Mouse (Mus musculus) frontal cortex, postnatal 36 days (tissue): ENCODE data around the gene Kansl1l.

Source experiments
- DNase-seq, 2 experiments: peaks; one replicate each; pipeline ENCODE4 v3.0.0; 2022; ENCODE audit warnings: low spot score in 2 of 2

Gene Kansl1l

GRCm38 (mm10) chr1:66817453-66817839 lies at the start of gene Kansl1l:
Kansl1l (minus strand) TSS chr1:66817562.
- DNase-seq = peak; percentile 90 to 93

GRCm38 (mm10) chr1:66865633-66866032 lies 48.3 kb upstream of the Kansl1l start:
- no peak for DNase-seq

GRCm38 (mm10) chr1:66863741-66864495 lies 46.6 kb upstream of the Kansl1l start:
- no peak for DNase-seq

- DNase-seq = peak; percentile 50 to 60
These were observed 45.5 kb upstream of the Kansl1l start, which contains the start of gene Acadl for GRCm38 (mm10) chr1:66862712-66863511. Acadl (minus strand) TSS chr1:66863277.

GRCm38 (mm10) chr1:66861764-66862672 lies 44.7 kb upstream of the Kansl1l start:
- no peak for DNase-seq

- DNase-seq = no peak
These were observed 30.1 kb upstream of the Kansl1l start for GRCm38 (mm10) chr1:66847506-66847905.

- DNase-seq = no peak
These were observed 28.4 kb upstream of the Kansl1l start for GRCm38 (mm10) chr1:66845690-66846318.

GRCm38 (mm10) chr1:66841938-66842337 lies 24.6 kb upstream of the Kansl1l start:
- DNase-seq = no peak

- DNase-seq = no peak
These were observed 24.1 kb upstream of the Kansl1l start for GRCm38 (mm10) chr1:66841510-66841909.

GRCm38 (mm10) chr1:66839755-66840438 lies 22.5 kb upstream of the Kansl1l start:
- DNase-seq = no peak

GRCm38 (mm10) chr1:66839135-66839534 lies 21.8 kb upstream of the Kansl1l start:
- no peak for DNase-seq

GRCm38 (mm10) chr1:66838184-66839042 lies 21.1 kb upstream of the Kansl1l start:
- DNase-seq = peak; percentile 78 to 84

- DNase-seq = no peak
These were observed 19.8 kb upstream of the Kansl1l start for GRCm38 (mm10) chr1:66837207-66837606.

GRCm38 (mm10) chr1:66832636-66833165 lies 15.3 kb upstream of the Kansl1l start:
- no peak for DNase-seq

GRCm38 (mm10) chr1:66831824-66832600 lies 14.7 kb upstream of the Kansl1l start:
- DNase-seq = no peak

GRCm38 (mm10) chr1:66829400-66830080 lies 12.2 kb upstream of the Kansl1l start:
- DNase-seq = no peak

- no peak for DNase-seq
These were observed 4.6 kb upstream of the Kansl1l start for GRCm38 (mm10) chr1:66821966-66822365.

- no peak for DNase-seq
These were observed 2.9 kb upstream of the Kansl1l start for GRCm38 (mm10) chr1:66820241-66820640.
